Mouse (Mus musculus): ENCODE measurements around the gene Gm5938. TPM values are rescaled to one million over a fixed set of nuclear protein-coding genes. Genes with fewer than 3 reads are reported as not detected.

Gm5938 gene
- polyA plus RNA-seq (2011; ENCODE audit: insufficient read depth, insufficient read length, low read depth, missing spikeins) = not detected in 2 replicates

- TF ChIP-seq POLR2A (IDR thresholded peaks at IDR 0.05; ENCODE audit: insufficient read depth, low read length) = no peak
- TF ChIP-seq CTCF (IDR thresholded peaks at IDR 0.05; ENCODE audit: low read depth, low read length) = no peak
- TF ChIP-seq EP300 (IDR thresholded peaks at IDR 0.05; ENCODE audit: insufficient read depth, low read depth, low read length) = no peak
Measured at GRCm38 (mm10) chrX:78125167-78125566, at the start of gene Gm5938. Gene Gm5938, plus strand, starts transcription at chrX:78125467.

DNA sequence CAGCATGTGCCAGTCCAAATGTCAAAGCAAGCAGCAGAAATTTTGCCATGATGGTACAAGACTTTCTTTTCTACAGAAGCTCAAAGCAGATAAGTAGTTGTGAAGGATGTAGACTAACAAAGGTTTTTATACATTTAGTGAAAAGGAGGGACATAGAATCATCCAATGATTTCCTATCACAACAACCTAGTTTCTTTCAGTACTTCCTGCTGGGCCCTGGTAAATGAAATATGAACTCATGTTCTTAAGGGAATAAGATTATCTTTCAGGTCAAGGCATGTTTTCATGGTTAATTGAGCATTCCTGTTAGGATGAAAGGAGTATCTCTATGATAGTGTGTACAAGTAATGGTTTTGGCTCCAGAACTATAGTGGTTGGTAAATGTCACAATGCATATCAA, 34.0 kb upstream of the Gm5938 start, which contains the start of gene Obp1a:
Gene Obp1a, minus strand, starts transcription at position 101 of the 400 bp plus-strand sequence.
- H3K9me3 ChIP-seq (replicated peaks; ENCODE audit: control insufficient read depth, insufficient read depth, low read length, poor library complexity, severe bottlenecking) = no peaks in the 10 kb centered on the region
- TF ChIP-seq CTCF (IDR thresholded peaks at IDR 0.05; ENCODE audit: low read depth, low read length) (no peak), EP300 (IDR thresholded peaks at IDR 0.05; ENCODE audit: insufficient read depth, low read depth, low read length) (no peak), POLR2A (IDR thresholded peaks at IDR 0.05; ENCODE audit: insufficient read depth, low read length) (no peak)
- no peak within 1 kb of the TSS for H3K27ac ChIP-seq (ENCODE audit: insufficient read depth, low read length)

More at GRCm38 (mm10) chrX:78125167-78125566, at the start of gene Gm5938:
- no peaks in the 10 kb centered on the region for H3K4me1 ChIP-seq (ENCODE audit: control insufficient read depth, insufficient read depth, low read length)
- H3K4me3 ChIP-seq (ENCODE audit: low read depth, low read length) = no peak within 1 kb of the TSS
- no peaks in the 10 kb centered on the region for H3K9me3 ChIP-seq (replicated peaks; ENCODE audit: control insufficient read depth, insufficient read depth, low read length, poor library complexity, severe bottlenecking)
- no peaks in the 10 kb centered on the region for H3K27me3 ChIP-seq (ENCODE audit: control insufficient read depth, insufficient read depth, low read length, poor library complexity, severe bottlenecking)
- no peak within 1 kb of the TSS for H3K27ac ChIP-seq (ENCODE audit: insufficient read depth, low read length)
- no peaks in the 10 kb centered on the region for H3K36me3 ChIP-seq (ENCODE audit: control insufficient read depth, insufficient read depth, low read length, poor library complexity, severe bottlenecking)
- H3K9ac ChIP-seq (ENCODE audit: low read depth, poor library complexity, severe bottlenecking) = no peak within 1 kb of the TSS

More for the DNA sequence above, 34.0 kb upstream of the Gm5938 start, which contains the start of gene Obp1a:
- Histone ChIP-seq H3K4me1 (ENCODE audit: control insufficient read depth, insufficient read depth, low read length) (no peaks in the 10 kb centered on the region), H3K36me3 (ENCODE audit: control insufficient read depth, insufficient read depth, low read length, poor library complexity, severe bottlenecking) (no peaks in the 10 kb centered on the region), H3K9ac (ENCODE audit: low read depth, poor library complexity, severe bottlenecking) (no peak within 1 kb of the TSS), H3K27me3 (ENCODE audit: control insufficient read depth, insufficient read depth, low read length, poor library complexity, severe bottlenecking) (no peaks in the 10 kb centered on the region), H3K4me3 (ENCODE audit: low read depth, low read length) (no peak within 1 kb of the TSS)

Other genes starting within 250 kb of the Gm5938 start
- not detected in 2 replicates for gene 5430402E10Rik, start 200.4 kb upstream of the Gm5938 start, polyA plus RNA-seq (2011; ENCODE audit: insufficient read depth, insufficient read length, low read depth, missing spikeins)
- not detected in 2 replicates for gene Obp1a, start 34.1 kb upstream of the Gm5938 start, polyA plus RNA-seq (2011; ENCODE audit: insufficient read depth, insufficient read length, low read depth, missing spikeins)
- gene Obp1b, start 61.3 kb downstream of the Gm5938 start, polyA plus RNA-seq (2011; ENCODE audit: insufficient read depth, insufficient read length, low read depth, missing spikeins) = not detected in 2 replicates
- gene Gm14743, start 120.5 kb downstream of the Gm5938 start, polyA plus RNA-seq (2011; ENCODE audit: insufficient read depth, insufficient read length, low read depth, missing spikeins) = not detected in 2 replicates
- gene 4930480E11Rik, start 244.2 kb downstream of the Gm5938 start, polyA plus RNA-seq (2011; ENCODE audit: insufficient read depth, insufficient read length, low read depth, missing spikeins) = not detected in 2 replicates